Mouse (Mus musculus): ENCODE data around the gene Ubp1. TPM values are rescaled to one million over a fixed set of nuclear protein-coding genes. Genes with fewer than 3 reads are reported as not detected.
"Not testable (repeated sequence)": the region's sequence is repeated elsewhere in the genome, so short reads cannot be mapped to it uniquely, and the experiment has no call there.

Ubp1 gene
- total RNA-seq (2021): 10 to 100 TPM; 64.5 to 72.5 TPM

DNA sequence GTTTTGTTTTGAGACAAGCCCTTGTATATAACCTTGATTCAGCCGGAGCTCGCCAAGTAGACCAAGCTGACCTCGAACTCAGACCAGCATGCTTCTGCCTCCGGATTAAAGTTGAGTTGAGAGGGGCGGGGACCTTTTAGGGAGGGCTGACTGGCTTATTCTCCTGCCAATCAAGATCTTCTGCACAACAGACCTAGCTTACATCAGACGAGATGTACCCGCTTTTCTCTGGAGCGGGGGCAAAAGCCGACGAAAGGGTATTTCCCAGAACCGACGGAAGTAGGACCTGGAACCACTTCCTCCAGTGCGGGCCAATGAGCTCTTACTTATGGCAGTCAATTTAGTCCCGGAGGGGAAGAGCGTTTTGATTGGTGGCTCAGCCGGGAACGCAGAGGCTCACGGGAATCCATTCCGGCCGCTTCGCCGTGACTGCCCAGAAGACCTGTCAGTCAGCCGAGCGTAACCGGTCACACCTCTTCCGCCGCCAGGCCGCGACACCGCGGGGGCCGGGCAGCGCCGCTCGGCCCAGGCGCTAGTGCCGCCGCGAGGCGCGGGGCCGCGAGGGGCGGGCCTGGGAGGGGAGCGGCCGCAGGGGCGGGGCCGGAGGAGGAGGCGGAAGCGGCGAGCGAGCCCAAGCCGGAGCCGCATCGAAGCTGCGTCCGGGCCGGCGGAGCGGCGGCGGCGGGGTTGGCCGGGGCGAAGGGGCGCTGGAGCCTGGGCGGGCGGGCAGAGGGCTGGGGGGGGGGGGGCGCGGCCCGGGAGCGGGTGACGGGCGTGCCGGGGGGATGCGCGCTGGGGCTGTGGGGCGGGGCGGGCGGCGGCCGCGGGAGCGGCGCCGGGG is at the start of gene Ubp1:
Gene Ubp1, plus strand, starts transcription at position 401 of the 841 bp plus-strand sequence.
- intact Hi-C loops (cut with DNase I): no loop called here
- DNase-seq (ENCODE audit: low spot score in 2 of 2): peak; percentile 98 to 99

DNA sequence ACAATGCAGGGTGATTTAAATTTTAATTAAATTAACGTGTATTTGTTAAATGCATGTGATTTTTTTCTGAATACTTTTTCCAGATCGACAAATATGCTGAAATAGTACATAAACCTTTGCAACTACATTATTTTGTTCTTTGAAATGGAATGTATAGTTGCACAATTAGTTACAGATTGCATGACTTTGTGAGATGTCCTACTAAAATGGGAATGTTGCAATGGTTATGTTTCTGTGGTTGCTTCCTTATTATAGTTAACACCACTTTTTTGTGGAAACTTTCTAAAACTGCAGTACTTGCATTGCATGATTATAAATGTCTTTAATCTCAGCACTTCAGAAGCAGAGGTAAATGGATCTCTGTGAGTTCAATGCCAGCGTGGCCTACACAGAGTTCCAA is 35.8 kb upstream of the Ubp1 start:
- no peak for DNase-seq (ENCODE audit: low spot score in 2 of 2)
- intact Hi-C loops (cut with DNase I): no loop called here

DNA sequence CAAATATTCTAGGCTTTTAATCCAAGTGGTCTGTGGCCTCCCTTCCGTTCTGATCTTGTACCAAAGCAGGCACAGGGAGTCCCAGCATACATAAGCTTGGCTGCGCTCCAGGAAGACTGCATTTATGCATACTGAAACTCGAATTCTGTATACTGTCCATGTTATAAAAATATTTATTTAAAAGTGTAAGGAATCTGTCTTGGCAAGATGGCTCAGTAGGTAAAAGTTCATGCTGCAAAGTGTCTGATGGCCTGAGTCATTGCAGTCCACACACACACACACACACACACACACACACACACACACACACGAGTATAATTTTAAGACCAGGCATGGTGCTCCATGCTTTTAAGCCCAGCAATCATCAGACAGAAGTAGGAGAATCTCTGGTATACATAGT is 27.6 kb upstream of the Ubp1 start:
- intact Hi-C loops (cut with DNase I): no loop called here
- peak in 1 of 2 experiments; percentile 31 for DNase-seq (ENCODE audit: low spot score in 2 of 2)

DNA sequence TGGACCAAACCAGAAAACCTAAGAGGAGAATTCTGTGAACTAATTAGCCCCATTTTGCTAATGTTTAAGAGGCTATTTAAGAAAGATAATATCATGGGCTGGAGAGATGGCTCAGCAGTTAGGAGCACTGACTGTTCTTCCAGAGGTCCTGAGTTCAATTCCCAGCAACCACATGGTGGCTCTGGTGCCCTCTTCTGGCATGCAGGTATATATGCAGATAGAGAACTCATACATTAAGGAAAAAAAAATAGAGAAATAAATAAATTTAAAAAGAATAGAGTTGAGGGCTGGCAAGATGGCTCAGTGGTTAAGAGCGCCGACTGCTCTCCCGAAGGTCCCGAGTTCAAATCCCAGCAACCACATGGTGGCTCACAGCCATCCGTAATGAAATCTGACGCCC is 26.4 kb upstream of the Ubp1 start:
- intact Hi-C loops (cut with DNase I); DNase-seq (ENCODE audit: low spot score in 2 of 2): not testable (repeated sequence)

DNA sequence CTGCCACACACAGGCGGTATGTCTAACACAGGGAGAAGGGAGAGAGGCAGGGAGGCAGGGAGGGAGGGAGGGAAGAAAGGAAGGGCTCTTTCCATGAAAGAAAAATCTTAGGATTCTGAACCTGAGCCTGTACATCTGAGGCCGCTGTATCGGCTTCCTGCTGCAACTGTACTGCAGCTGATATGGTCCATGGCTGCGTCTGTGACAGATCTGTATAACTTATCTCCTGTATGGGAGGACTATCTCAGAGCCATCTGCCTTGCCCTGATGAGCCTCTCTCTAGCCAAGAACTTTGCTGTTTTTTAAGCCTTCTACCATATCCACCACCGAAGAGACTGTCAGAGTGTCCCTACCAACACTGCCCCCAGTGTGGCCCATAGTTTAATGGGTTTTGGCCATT is 14.9 kb upstream of the Ubp1 start:
- intact Hi-C loops (cut with DNase I): no loop called here
- DNase-seq (ENCODE audit: low spot score in 2 of 2): no peak

DNA sequence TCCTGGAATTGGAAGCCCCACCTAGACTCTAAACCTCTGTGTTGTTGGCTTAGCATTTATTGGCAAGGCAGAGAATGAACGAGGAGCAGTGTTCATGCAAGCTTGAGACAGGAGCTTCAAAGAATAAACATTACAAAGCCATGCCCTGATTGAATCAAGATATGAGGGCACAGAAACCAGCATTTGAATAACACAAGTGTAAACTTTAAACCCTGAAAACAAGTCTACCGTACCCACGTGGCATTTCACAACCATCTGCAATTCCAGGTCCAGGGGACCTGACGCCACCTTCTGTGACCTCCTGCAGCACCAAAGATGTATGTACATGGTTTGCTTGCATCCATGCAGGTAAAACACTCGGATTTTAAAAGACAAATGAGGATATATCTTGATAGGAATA is 8.1 kb upstream of the Ubp1 start:
- no peak for DNase-seq (ENCODE audit: low spot score in 2 of 2)
- intact Hi-C loops (cut with DNase I): no loop called here

DNA sequence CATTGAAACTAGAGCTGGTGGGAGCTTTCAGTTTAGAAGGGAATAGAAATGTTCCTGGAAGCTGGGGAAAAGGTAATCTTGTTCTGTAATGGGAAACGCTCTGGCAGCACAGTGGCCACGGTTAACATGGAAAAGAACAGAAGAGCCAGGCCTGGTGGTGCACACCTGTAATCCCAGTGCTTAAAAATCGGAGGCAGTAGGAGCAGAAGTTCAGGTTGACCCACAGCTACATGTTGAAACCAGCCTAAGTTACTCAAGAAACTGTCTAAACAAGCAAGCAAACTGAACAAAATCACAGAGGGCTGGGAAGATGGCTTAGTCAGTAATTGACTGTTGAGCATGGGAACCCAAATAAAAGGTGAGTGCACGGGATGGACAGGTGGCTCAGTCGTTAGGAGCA is 5.9 kb upstream of the Ubp1 start:
- intact Hi-C loops (cut with DNase I): no loop called here
- DNase-seq (ENCODE audit: low spot score in 2 of 2): no peak

DNA sequence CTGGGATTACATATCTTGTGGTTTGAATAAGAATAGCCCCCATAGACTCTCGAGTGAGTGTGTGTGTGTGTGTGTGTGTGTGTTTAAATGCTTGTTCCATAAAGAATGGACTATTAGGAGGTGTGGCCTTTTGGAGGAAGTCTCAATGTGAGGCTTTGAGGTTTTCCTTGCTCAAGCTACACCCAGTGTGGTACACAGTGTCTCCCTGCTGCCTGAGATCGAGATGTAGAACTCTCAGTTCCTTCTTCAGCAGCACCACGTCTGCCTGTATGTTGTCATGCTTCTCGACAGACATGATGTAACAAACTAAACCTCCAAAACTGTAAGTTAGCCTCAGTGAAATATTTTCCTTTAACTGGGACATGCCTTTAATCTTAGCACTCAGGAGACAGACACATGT is 2.1 kb upstream of the Ubp1 start:
- intact Hi-C loops (cut with DNase I): no loop called here
- DNase-seq (ENCODE audit: low spot score in 2 of 2): no peak

DNA sequence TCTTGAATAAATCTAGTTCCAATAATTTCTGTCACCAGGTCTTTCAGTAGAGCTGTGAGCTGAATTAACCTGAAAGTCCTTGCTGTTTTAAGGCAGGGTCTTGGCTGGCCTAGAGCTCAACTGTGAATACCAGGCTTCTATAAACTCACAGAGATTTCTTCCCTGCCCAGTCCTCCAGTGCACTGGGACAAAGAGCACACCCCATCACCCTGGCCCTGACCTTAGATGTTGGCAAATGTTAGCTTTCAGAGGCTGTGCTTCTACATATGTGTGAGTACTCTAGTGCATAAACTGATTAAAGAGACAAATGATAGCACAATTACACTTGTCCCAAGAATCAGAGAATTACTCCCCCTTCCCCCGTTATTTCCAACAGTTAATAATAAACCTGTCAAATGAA is 1.1 kb upstream of the Ubp1 start:
- no peak for DNase-seq (ENCODE audit: low spot score in 2 of 2)
- intact Hi-C loops (cut with DNase I): no loop called here

DNA sequence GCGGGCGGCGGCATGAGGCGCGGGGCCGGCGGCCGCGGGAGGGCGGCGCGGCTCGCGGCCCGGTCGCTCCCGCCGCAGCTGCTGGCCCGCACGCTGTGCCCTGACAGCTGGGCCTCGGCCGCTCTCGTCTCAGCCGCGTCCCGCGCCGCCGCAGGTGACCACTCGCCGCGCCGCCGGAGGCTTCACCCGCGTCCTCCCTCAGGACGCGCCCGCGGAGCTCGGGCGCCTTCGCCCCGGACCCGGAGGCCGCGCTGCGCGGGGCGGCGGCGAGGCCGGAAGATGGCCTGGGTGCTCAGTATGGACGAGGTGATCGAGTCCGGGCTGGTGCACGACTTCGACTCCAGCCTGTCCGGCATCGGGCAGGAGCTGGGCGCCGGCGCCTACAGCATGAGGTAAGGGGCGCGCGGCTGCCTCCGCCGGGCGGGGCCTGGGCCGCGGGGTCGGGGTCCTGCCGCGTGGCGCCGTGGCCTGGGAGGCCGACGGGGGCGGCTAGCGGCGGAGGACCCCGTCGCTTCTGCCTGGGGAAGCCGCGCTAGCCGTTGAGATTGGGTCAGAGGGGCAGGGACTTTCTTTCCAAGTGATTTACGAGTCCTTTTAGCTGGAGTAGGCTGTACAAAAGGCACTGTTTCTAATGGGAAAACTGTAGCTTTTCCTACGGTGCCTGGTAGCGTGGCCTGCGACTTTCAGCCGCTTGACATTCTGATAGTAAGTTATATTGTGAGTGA is 803 bp downstream of the Ubp1 start:
- intact Hi-C loops (cut with DNase I): no loop called here
- DNase-seq (ENCODE audit: low spot score in 2 of 2): peak in 1 of 2 experiments; percentile 26

DNA sequence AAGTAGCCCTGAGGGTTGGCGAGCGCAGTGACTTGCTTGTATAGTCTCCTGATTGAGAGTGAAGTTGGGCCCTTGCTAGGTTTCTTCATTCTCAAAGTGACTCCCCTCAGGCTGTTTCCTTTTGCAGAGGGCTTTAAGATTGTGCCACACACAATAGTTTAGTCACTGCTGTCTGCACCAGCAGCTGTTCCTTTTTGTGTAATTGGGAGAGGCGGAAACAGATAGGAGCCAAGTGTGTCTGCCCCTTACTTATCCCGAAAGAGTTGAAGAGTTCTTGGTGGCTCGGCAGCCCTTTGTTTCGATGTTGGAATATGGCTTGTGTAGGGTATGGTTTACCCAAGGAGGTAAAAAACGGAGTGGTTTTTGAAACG is 1.4 kb downstream of the Ubp1 start:
- intact Hi-C loops (cut with DNase I): no loop called here
- no peak for DNase-seq (ENCODE audit: low spot score in 2 of 2)

DNA sequence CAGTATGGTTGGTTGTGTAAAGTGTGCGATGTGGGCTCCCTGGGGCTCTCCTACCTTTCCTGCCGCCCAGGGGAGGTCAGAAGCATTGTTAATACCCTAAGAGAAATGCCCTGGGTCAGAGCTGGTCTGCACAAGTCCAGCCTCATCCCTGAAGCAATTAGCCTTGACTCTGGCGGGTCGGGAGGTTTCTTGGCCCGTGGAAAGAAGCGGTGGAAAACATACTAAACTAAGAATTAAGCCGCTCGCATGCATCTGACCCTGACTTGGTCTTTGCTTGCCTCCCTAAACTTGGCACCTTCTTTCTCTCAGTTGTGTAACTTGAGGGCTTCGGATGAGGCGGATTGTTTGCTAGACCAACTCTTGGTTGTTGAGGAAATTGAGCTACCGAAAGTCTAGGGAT is 1.8 kb downstream of the Ubp1 start:
- intact Hi-C loops (cut with DNase I): no loop called here

DNA sequence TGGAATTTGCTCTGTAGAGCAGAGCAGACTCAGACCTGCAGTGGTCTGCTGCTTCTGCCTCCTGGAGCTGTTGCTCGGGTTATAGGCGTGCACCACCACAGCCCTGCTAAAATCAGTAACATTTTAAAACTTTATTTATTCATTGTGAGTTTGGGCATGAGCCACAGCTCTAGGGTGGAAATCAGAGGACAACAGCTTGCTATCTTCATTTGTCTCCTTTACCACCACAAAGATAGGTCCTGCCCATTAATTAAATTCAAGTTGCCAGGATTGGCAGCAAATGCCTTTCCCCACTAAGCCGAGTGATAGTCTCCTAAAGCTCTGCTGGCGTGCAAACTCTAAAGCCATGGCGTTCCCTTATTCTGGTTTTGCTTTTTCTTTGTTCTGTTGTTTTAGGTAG is 4.9 kb downstream of the Ubp1 start:
- intact Hi-C loops (cut with DNase I): no loop called here
- DNase-seq (ENCODE audit: low spot score in 2 of 2): no peak

More for the DNA sequence above, 1.8 kb downstream of the Ubp1 start:
- no peak for DNase-seq (ENCODE audit: low spot score in 2 of 2)

DNA sequence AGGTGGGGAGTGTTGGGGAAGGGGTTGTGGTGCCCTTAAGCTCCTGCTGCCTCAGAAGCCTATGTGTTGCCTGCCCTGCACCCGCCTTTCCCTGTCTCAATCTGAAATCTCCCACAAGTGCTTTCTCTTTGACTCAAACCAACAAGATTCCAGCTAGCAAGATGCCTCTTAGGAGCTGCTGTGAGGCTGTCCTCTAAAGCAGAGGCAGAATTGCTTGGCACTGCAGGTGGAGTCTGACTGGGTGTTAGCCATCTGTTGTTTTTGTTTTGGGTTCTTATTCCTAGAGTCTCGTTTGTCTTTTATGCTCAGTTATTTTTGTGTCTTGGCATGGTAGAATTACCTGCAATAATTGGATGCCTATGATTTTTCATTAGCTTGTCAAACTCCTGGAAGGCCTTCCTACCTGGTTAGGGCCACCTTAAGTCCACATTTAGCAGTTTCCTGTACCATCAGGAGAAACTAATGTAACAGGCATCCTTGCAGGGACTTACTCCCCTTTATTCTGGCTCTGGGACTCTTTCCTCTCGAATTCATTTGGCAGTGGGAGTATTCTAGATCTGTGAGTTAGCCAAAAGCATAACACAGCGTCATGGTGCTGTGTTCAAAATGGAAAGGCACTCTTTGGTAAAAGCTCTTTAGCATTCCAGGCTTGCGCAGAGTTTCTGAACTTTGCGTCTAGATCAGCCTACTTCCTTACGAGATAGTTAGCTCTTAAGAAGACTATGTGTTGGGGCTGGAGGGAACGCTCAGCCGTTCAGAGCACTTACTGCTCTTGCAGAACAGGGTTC is 8.5 kb downstream of the Ubp1 start:
- intact Hi-C loops (cut with DNase I): no loop called here
- peak; percentile 26 to 68 for DNase-seq (ENCODE audit: low spot score in 2 of 2)

DNA sequence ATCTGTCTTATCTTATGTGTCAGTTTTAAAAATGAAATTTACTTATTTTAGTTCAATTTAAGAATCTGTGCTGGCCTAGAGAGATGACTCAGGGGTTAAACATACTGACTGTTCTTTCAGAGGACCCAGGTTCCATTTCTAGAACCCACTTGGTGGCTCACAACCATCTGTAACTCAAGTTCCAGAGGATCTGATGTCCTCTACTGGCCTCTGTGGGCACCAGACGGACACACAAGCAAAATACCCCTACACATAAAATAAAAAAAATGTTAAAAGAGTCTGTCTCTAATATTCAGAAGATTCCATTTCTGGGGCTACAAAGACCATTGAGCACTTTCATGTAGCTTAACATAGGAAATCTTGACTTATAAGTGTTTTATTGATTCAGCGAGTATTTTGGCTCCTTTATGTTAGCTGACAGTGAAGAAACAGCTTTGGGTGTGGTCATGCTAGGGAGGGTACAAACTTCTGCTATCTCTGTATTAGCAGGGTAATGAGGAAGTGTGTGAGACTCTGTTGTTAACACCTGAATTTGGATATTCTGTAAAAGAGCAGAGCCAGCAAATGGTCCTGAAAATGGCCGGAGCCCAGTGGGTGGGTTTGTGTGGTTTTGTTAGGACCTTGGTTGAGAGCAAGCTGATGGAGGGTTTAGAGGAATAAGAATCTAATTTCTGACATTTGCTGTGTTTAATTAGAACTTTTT is 10.5 kb downstream of the Ubp1 start:
- no peak for DNase-seq (ENCODE audit: low spot score in 2 of 2)
- intact Hi-C loops (cut with DNase I): no loop called here

DNA sequence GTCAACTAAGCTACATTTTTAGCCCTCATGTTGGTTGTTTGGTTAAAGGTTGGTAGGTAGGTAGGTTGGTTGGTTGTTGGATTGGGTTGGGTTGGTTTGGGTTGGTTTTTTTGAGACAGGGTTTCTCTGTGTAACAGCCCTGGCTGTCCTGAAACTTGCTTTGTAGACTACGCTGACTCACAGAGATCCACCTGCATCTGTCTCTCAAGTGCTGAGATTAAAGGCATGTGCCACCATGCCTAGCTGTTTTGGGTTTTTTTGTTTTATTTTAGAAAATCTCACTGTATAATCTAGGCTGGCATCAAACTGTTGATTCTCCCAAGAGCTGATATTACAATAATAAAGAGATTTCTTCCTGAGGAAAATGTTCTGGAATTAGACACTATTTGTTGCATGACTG is 12.6 kb downstream of the Ubp1 start:
- DNase-seq (ENCODE audit: low spot score in 2 of 2): no peak
- intact Hi-C loops (cut with DNase I): no loop called here

DNA sequence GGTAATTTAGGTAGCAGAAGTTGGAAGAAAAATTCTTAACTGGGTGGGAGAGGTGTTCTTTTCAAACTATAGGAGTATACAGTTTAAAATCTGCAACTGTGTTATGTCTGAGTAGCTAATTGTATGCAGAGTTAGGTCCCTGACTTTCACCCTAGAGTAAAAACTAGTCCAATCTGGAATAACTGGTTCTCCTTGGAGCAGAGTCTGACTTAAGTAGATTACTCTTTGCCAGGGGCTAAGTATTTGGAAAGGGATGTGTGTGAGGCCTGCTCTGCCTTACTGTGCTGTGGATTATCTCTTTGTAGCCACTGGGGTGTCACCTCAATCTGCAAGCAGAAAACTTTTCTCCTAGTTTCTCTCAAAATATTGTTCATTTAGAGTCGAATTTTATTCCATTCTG is 16.5 kb downstream of the Ubp1 start:
- intact Hi-C loops (cut with DNase I): no loop called here
- DNase-seq (ENCODE audit: low spot score in 2 of 2): no peak

DNA sequence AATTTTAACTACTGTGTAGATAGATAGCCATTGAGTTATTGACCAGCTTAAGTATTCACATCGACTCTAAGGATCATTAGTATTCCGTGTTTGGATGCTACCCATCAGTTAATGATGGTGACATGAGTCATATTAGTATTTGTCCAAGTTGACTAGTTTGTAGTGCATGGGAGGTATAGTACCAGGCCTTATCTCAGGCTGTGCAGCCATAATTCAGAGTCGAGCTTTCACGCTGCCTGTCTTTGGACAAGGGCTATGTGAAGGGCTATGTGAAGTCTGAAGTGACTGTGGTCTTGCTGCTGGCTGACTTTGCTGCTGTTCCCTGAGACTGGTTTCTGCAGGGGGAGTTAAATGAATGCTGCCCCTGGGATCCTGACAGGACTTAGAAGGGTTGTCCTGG is 27.0 kb downstream of the Ubp1 start:
- intact Hi-C loops (cut with DNase I): no loop called here
- no peak for DNase-seq (ENCODE audit: low spot score in 2 of 2)

DNA sequence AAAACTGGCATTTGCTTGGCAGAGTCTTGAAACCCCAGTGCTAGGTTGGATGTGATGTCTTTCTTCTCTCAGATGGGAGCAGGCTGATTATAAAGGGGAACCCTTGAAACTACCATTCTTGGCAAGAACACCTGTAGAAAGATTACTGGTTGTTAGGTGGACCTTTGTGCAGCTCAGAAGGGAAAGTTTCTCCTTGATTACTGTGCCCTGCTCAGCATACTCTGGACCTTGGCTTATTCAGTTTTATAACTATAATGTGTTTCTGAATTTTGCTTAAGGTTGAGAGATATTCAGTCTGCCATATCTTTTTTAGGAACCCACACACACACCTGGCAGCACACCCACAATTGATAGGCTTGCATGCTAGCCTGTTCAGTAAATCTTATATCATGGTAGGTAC is 33.0 kb downstream of the Ubp1 start:
- DNase-seq (ENCODE audit: low spot score in 2 of 2): peak in 1 of 2 experiments; percentile 43
- intact Hi-C loops (cut with DNase I): no loop called here

DNA sequence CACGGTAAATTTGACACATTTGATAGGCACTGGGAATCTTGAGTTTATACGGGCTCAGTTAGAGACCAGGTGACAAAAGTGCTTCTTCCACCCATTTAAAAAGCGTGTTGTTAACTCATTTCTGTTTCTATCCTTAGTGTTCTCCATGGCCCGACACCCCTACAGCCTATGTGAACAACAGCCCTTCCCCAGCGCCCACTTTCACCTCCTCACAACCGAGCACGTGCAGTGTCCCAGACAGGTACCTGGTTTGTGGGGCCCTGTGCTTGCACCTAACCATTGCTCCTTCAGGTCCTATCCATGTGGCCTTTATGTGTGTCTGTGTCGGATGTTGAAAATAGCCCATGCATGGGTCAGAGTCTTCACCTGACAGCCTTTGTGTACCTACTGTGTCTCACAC is 33.7 kb downstream of the Ubp1 start:
- intact Hi-C loops (cut with DNase I): no loop called here
- DNase-seq (ENCODE audit: low spot score in 2 of 2): no peak

All from left cerebral cortex, postnatal 25 days (tissue).